Mouse (Mus musculus) bone marrow, adult 2 months (tissue): ENCODE data around the gene Col9a2. TPM values are rescaled to one million over a fixed set of nuclear protein-coding genes. Genes with fewer than 3 reads are reported as not detected.
"Not testable (repeated sequence)": the region's sequence is repeated elsewhere in the genome, so short reads cannot be mapped to it uniquely, and the experiment has no call there.

Experiments
- H3K27ac ChIP-seq: fragments of 200-500 bp; 2 replicates; pipeline ENCODE4 v1.5.1; 2012; ENCODE audit warnings: low read depth, mild to moderate bottlenecking, control low read depth, inconsistent platforms, low read length; ENCODE audit not compliant: control insufficient read depth, poor library complexity, insufficient read depth
- H3K4me1 ChIP-seq: fragments of 200-500 bp; 2 replicates; pipeline ENCODE4 v1.6.1; 2011; ENCODE audit warnings: low read length; ENCODE audit not compliant: control insufficient read depth, insufficient read depth
- H3K4me3 ChIP-seq: fragments of 200-500 bp; replicated peaks from 2 replicates; pipeline ENCODE3; 2011; ENCODE audit warnings: mild to moderate bottlenecking, low read depth, low read length, control low read depth; ENCODE audit not compliant: control insufficient read depth
- CTCF ChIP-seq: fragments of 200-500 bp; IDR thresholded peaks from 2 replicates; pipeline ENCODE4 v1.5.1; 2011; ENCODE audit warnings: low read length, control low read depth; ENCODE audit not compliant: control insufficient read depth, insufficient read depth
- POLR2A ChIP-seq: fragments of 200-500 bp; IDR thresholded peaks from 2 replicates; pipeline ENCODE4 v1.6.1; 2011; ENCODE audit warnings: low read depth, mild to moderate bottlenecking, control low read depth, low read length, borderline replicate concordance; ENCODE audit not compliant: control insufficient read depth
- WGBS: fragments of 180-500 bp; shearing (Covaris S2); methylation state at CpG from one replicate; pipeline ENCODE4 v1.1.7; 2018; 5-methylcytosine and 5-hydroxymethylcytosine counted together
- polyA plus RNA-seq: library from polyadenylated mRNA; stranded (reverse); fragments of >200 nt; gene quantifications from 2 replicates; pipeline ENCODE4 v1.2.4, GENCODE M21; 2011; ENCODE audit warnings: low replicate concordance; ENCODE audit not compliant: missing spikeins, insufficient read depth, insufficient read length

Col9a2 gene
- polyA plus RNA-seq, 1 experiment = not detected

- no peaks in the 10 kb centered on the region; the same call in 1 of the 2 replicates for H3K4me1 ChIP-seq
- no peak overlapping the region for H3K27ac ChIP-seq
- TF ChIP-seq POLR2A = no peak
- no peak for TF ChIP-seq CTCF
- 85% methylated on average over 5 of the region's 5 CpGs for WGBS
- no peak overlapping the region for H3K4me3 ChIP-seq
Observed at GRCm38 (mm10) chr4:121042472-121042871, 3.3 kb downstream of the Col9a2 start.

DNA sequence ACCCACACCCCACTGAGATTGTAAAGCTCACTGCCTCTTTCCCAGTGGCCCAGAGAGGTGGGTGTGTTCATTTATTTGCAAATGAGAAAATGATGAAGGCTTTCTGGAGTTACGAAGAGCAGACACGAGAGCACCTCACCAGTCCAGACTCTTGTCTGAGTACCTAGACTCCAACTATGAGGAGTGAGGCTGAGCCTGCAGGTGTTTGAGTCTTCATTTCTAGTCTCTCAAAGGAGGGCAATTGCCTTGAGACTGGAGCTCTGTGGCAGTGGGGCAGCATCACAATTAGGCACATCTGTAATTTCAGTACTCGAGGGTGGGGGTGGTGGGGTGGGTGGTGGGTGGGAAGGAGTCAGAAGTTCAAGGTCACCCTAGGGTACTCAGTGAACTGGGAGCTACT is 3.8 kb downstream of the Col9a2 start:
- 80% methylated on average over 3 of the region's 3 CpGs for WGBS
- TF ChIP-seq POLR2A = no peak
- Histone ChIP-seq H3K27ac (no peak overlapping the region), H3K4me3 (no peak overlapping the region), H3K4me1 (no peaks in the 10 kb centered on the region; the same call in 1 of the 2 replicates)

DNA sequence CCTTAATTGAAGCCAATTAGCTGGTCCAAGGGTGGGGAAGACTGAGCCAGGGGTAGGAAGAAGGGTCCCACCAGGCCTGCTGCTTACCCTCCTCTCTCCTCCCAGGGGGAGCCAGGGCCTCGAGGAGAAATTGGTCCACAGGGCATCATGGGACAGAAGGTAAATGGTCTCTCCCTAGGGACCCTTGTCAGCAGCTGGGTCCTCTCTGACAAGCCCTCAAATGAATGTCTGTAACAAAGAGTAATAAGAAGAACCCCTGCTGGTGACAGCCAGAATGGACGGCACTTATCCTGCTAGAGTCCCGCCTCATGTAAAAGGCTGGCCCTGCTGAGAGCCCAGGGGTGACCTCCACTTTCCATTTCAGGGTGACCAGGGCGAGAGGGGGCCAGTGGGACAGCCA is 12.7 kb downstream of the Col9a2 start:
- TF ChIP-seq CTCF = no peak
- TF ChIP-seq POLR2A = no peak
- H3K4me1 ChIP-seq = no peaks in the 10 kb centered on the region
- no peak overlapping the region for H3K4me3 ChIP-seq
- H3K27ac ChIP-seq = no peak overlapping the region
- WGBS = 61% methylated on average over 4 of the region's 4 CpGs

DNA sequence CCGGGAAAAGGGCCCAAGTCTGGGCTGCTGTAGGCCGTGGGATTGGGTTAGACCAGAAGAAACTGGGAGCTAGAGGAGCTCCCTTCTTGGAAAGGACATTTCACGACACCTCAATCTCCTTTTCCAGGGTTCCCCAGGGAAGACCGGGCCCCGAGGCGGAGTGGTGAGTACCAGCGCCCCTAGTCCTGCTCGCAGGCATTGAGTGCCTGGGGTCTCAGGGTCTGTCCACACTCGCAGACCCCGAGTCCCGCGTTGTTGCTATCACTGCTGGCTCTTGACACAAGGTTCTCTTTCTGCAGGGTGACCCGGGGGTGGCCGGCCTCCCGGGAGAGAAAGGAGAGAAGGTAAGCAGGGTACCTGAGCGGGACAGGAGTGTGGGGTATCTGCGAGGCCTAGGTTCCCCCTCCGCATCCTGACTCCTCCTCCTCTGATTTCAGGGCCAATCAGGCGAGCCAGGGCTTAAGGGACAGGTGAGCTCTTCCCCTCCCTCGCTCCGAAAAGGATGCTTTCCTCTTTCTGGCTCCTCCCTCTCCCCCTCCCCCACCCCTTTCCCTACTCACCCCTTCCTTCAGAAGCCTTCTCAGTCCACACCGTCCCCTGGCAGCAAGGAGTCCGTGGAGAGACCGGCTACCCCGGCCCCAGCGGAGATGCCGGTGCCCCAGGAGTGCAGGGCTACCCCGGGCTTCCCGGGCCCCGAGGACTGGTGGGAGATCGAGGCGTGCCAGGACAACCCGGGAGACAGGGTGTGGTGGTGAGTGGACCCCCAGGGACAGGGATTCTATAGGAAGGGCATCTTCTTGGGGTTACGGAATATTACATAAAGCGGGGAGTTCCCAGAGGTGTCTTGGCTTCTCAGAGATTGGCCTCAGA is 13.5 kb downstream of the Col9a2 start:
- Histone ChIP-seq H3K27ac (no peak overlapping the region), H3K4me3 (no peak overlapping the region), H3K4me1 (no peaks in the 10 kb centered on the region)
- TF ChIP-seq CTCF = no peak
- no peak for TF ChIP-seq POLR2A
- WGBS = 28% methylated on average over 34 of the region's 35 CpGs

DNA sequence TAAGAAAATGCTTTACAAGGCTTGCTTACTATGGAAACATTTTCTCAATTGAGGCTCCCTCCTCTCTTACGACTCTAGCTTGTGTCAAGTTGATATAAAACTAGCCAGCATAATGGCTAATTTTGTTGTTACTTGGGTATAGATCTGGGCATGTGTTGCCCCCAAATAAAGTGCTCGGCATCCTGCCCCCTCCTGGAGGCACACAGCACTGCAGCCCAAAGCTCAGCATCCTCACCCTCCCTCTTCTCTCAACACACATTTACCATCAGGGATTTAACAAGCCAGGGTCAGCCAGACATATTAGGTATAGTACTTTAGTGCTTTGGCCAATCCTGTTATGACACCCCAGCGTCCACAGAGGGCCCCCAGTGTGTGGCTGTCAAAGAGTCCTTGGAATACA is 17.2 kb downstream of the Col9a2 start:
- Histone ChIP-seq H3K4me3 (no peak overlapping the region), H3K27ac (no peak overlapping the region), H3K4me1 (no peaks in the 10 kb centered on the region)
- WGBS = 57% methylated on average over 3 of the region's 3 CpGs
- no peak for TF ChIP-seq POLR2A
- TF ChIP-seq CTCF = peak; percentile 69

GRCm38 (mm10) chr4:121057032-121057431 is 17.8 kb downstream of the Col9a2 start:
- H3K4me3 ChIP-seq = no peak overlapping the region
- TF ChIP-seq POLR2A = no peak
- TF ChIP-seq CTCF = no peak
- H3K4me1 ChIP-seq = no peaks in the 10 kb centered on the region
- 68% methylated on average over 2 of the region's 2 CpGs for WGBS
- H3K27ac ChIP-seq = no peak overlapping the region

GRCm38 (mm10) chr4:121059218-121059617 is 20.0 kb downstream of the Col9a2 start:
- not testable (repeated sequence) for H3K4me3 ChIP-seq, H3K27ac ChIP-seq, H3K4me1 ChIP-seq
- WGBS = 79% methylated on average over 10 of the region's 10 CpGs

GRCm38 (mm10) chr4:121065336-121065735 is 26.2 kb downstream of the Col9a2 start:
- no peaks in the 10 kb centered on the region; the same call in 1 of the 2 replicates for H3K4me1 ChIP-seq
- H3K4me3 ChIP-seq = no peak overlapping the region
- TF ChIP-seq CTCF (no peak), POLR2A (no peak)
- WGBS = 70% methylated on average over 2 of the region's 2 CpGs
- no peak overlapping the region for H3K27ac ChIP-seq

DNA sequence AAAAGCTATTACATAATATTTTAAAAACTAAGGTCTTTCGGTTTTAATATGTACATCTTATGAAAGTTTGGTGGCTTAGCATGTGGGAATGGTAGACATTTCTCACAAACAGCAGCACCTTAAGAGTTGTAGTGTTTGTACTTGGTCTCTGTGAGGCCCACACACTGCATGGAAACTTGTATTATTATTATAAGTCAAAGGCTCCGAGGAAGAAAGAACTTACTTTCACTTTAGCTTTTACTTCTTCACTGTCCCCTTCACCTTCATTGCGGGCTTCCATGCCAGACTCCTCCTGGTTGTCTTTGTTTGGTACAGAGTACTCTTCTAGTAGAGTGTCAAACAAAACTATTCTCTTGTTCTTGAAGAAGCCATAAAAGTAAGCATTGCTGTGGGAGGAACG is 35.1 kb downstream of the Col9a2 start:
- 78% methylated on average over 4 of the region's 4 CpGs for WGBS
- Histone ChIP-seq H3K4me1 (no peaks in the 10 kb centered on the region; the same call in 1 of the 2 replicates), H3K27ac (no peak overlapping the region), H3K4me3 (no peak overlapping the region)
- no peak for TF ChIP-seq CTCF
- no peak for TF ChIP-seq POLR2A
